Mouse (Mus musculus): ENCODE data around the gene Aaas. TPM values are rescaled to one million over a fixed set of nuclear protein-coding genes. Genes with fewer than 3 reads are reported as not detected.
A peak's percentile ranks its signal among the peaks of the same experiment; 100 is the strongest.

The Aaas gene
- polyA plus RNA-seq, 1 experiment: 29.7 TPM

DNA sequence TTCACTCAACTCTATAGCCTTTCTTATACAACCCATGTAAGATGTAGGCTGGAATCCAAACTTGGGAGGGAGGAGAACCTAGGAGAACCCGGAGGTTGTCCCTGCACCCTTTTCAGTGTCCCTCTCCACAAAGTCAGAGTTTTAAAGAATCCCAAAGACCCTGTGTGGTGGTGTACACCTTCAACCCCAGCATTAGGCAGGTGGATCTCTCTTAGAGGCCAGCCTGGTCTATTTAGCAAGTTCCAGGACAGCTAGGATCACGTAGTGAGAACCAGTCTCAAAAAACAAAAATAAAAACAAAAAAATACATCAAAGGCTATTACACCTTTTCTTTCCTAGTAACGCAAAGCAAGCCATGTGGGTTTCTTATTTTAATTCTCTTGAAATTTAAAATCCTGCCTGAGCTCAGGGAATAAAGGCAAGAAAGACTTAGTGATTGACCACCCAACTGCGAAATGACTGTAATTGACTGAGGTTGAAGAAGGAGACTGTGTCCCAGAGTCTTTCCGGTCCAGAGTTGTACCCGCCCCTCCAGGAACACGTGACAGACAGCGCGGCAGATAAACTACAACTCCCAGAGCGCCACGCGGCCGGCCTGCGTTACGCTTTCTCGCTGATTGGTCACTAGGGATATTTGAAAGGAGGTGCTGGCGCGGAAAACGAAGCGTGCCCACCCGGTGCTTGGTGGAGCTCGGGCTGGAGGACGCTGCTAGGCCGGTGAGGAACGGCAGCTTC lies 54.8 kb downstream of the Aaas start, which contains the start of gene Espl1:
Gene Espl1, plus strand, starts transcription at position 634 of the 735 bp plus-strand sequence.
- Histone ChIP-seq H3K4me3 (replicated peaks; ENCODE audit: insufficient read depth, low read depth, low read length) (peak within 1 kb of the TSS; percentile 70), H3K27ac (ENCODE audit: insufficient read depth, low read length) (no peak within 1 kb of the TSS), H3K4me1 (ENCODE audit: control insufficient read depth, insufficient read depth, low read length) (no peaks in the 10 kb centered on the region), H3K27me3 (ENCODE audit: control insufficient read depth, insufficient read depth, low read length) (no peaks in the 10 kb centered on the region)
- peak; percentile 82; the same call in 1 of the 2 replicates for TF ChIP-seq POLR2A (IDR thresholded peaks at IDR 0.05; ENCODE audit: borderline replicate concordance, insufficient read depth, low read length)
- TF ChIP-seq CTCF (IDR thresholded peaks at IDR 0.05; ENCODE audit: borderline replicate concordance, insufficient read depth, low read depth, low read length): no peak
- 6% methylated on average over 25 of the region's 25 CpGs for WGBS
- peak; percentile 92 to 93 for DNase-seq

Other genes with a start within 250 kb of the Aaas start
- 159 and 161 TPM in 2 replicates for gene Spryd3, start 214.5 kb downstream of the Aaas start, polyA plus RNA-seq (2012; rRNA removed)
- gene Igfbp6, start 206.4 kb downstream of the Aaas start, polyA plus RNA-seq (2012; rRNA removed): 15.0 and 18.7 TPM in 2 replicates
- 0.08 TPM in 1 of 2 replicates, not detected in the other for gene Soat2, start 200.2 kb downstream of the Aaas start, polyA plus RNA-seq (2012; rRNA removed)
- 79.3 and 81.7 TPM in 2 replicates for gene Zfp740, start 147.5 kb downstream of the Aaas start, polyA plus RNA-seq (2012; rRNA removed)
- 53.0 and 60.3 TPM in 2 replicates for gene Csad, start 146.0 kb downstream of the Aaas start, polyA plus RNA-seq (2012; rRNA removed)
- gene Itgb7, start 118.8 kb downstream of the Aaas start, polyA plus RNA-seq (2012; rRNA removed): 5.2 and 8.4 TPM in 2 replicates
- gene Rarg, start 93.3 kb downstream of the Aaas start, polyA plus RNA-seq (2012; rRNA removed): 12.8 and 12.9 TPM in 2 replicates
- gene Gm9918, start 80.2 kb downstream of the Aaas start, polyA plus RNA-seq (2012; rRNA removed): 0.13 and 0.15 TPM in 2 replicates
- gene Mfsd5, start 71.3 kb downstream of the Aaas start, polyA plus RNA-seq (2012; rRNA removed): 60.9 and 62.3 TPM in 2 replicates
- 0.62 and 0.86 TPM in 2 replicates for gene Espl1, start 54.5 kb downstream of the Aaas start, polyA plus RNA-seq (2012; rRNA removed)
- gene Pfdn5, start 24.7 kb downstream of the Aaas start, polyA plus RNA-seq (2012; rRNA removed): 318 and 360 TPM in 2 replicates
- gene Myg1, start 19.1 kb downstream of the Aaas start, polyA plus RNA-seq (2012; rRNA removed): 106 and 110 TPM in 2 replicates
- gene Sp7, start 16.4 kb upstream of the Aaas start, polyA plus RNA-seq (2012; rRNA removed): 1.4 TPM in 2 replicates
- 12.6 and 14.1 TPM in 2 replicates for gene Sp1, start 55.4 kb upstream of the Aaas start, polyA plus RNA-seq (2012; rRNA removed)
- gene Amhr2, start 94.6 kb upstream of the Aaas start, polyA plus RNA-seq (2012; rRNA removed): 3.2 TPM in 2 replicates
- gene Prr13, start 108.3 kb upstream of the Aaas start, polyA plus RNA-seq (2012; rRNA removed): 160 and 164 TPM in 2 replicates
- 539 and 562 TPM in 2 replicates for gene Pcbp2, start 119.8 kb upstream of the Aaas start, polyA plus RNA-seq (2012; rRNA removed)
- not detected in 2 replicates for gene Gm10337, start 153.0 kb upstream of the Aaas start, polyA plus RNA-seq (2012; rRNA removed)
- 130 and 149 TPM in 2 replicates for gene Map3k12, start 166.3 kb upstream of the Aaas start, polyA plus RNA-seq (2012; rRNA removed)
- gene Tarbp2, start 167.4 kb upstream of the Aaas start, polyA plus RNA-seq (2012; rRNA removed): 121 and 131 TPM in 2 replicates
- 8.5 and 10.4 TPM in 2 replicates for gene Npff, start 174.2 kb upstream of the Aaas start, polyA plus RNA-seq (2012; rRNA removed)

Measured in cerebellum, adult 2 months (tissue).